Mouse (Mus musculus) testis, adult 2 months (tissue): ENCODE data around the gene Bloc1s6.

ENCODE experiments used
- CTCF ChIP-seq: fragments of 200-500 bp; IDR thresholded peaks from 2 replicates; pipeline ENCODE4 v1.5.1; 2012; ENCODE audit warnings: low read depth, mild to moderate bottlenecking, inconsistent platforms, low read length, moderate library complexity; ENCODE audit not compliant: control insufficient read depth, insufficient read depth, insufficient replicate concordance
- POLR2A ChIP-seq: fragments of 200-500 bp; IDR thresholded peaks from 2 replicates; pipeline ENCODE4 v1.6.1; 2012; ENCODE audit warnings: low read depth, mild to moderate bottlenecking, inconsistent platforms, low read length, moderate library complexity; ENCODE audit not compliant: control insufficient read depth

- TF ChIP-seq POLR2A (no peak), CTCF (no peak)
These were observed 17.7 kb upstream of the Bloc1s6 start for GRCm38 (mm10) chr2:122720564-122720963.
